Mouse (Mus musculus): Measurements from ENCODE around the gene Ccdc38.
"Not testable (repeated sequence)": the region's sequence is repeated elsewhere in the genome, so short reads cannot be mapped to it uniquely, and the experiment has no call there.

- TF ChIP-seq POLR2A (IDR thresholded peaks at IDR 0.05; ENCODE audit: insufficient read depth, low read depth, low read length); CTCF (IDR thresholded peaks at IDR 0.05): not testable (repeated sequence)
Measured at GRCm38 (mm10) chr10:93557971-93558370, 17.5 kb downstream of the Ccdc38 start.

Data from heart, adult 2 months (tissue).